ENCODE assay signal across 25 mouse cellular contexts in the genomic region with DNA sequence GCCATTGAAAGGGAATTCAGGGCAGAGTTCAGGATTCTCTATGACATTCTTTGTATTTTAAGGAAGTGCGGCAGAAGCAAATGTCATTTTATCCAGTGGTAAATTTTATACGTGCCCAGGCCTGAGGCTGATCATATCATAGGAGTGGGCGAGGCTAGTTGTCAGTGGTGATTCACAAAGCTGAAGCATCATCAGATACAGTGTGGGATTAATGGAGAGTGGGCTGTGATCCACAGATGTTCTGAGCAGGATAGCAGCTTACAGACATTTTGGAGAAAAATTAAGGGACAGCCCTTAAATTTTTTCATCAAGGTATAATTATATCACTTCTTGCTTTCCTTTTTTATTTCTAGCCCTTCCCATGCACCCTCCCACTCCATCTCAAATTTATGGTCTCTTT. TPM values are rescaled to one million over a fixed set of nuclear protein-coding genes. Genes with fewer than 3 reads are reported as not detected.
"Had no signal": no experiment of that assay in that cellular context is flagged by ENCODE, and none has a peak within 500 bp of the region (broad histone marks: within the 10 kb centered on the region; RNA-seq: fewer than 3 reads in every experiment).

No protein-coding gene starts in this region.

- ATAC-seq: hindbrain, embryonic 16.5 days; inflammation-experienced regulatory T-cells, adult 6 months; intestine, embryonic 15.5 days; intestine, postnatal 0 days had no signal

- H3K4me2 ChIP-seq: heart, embryonic 12.5 days; hindbrain, embryonic 12.5 days; hindbrain, embryonic 14.5 days; intestine, embryonic 15.5 days; limb, embryonic 12.5 days; liver, embryonic 11.5 days had no signal

- H3K9ac ChIP-seq: heart, embryonic 12.5 days; hindbrain, embryonic 12.5 days; hindbrain, embryonic 14.5 days; intestine, embryonic 15.5 days; limb, embryonic 12.5 days had no signal

- H3K27me3 ChIP-seq: hindbrain, embryonic 12.5 days had no signal

- H3K4me3 ChIP-seq: gastrocnemius, adult 2 months; heart, embryonic 10.5 days; heart, embryonic 12.5 days; hindbrain, embryonic 10.5 days; hindbrain, embryonic 12.5 days; intestine, embryonic 15.5 days; left cerebral cortex, adult 2 months; limb, embryonic 10.5 days; limb, embryonic 12.5 days had no signal

- H3K4me1 ChIP-seq: intestine, embryonic 15.5 days had no signal

- DNase-seq: gastrocnemius, adult 2 months; gastrocnemius, postnatal 10 days; gastrocnemius, postnatal 25 days; heart, adult 18-20 months; heart, postnatal 10 days; heart, postnatal 4 days; kidney, adult 18-20 months; kidney, adult 8-10 months; kidney, postnatal 10 days had no signal

- H3K36me3 ChIP-seq: heart, embryonic 10.5 days; heart, embryonic 12.5 days; hindbrain, embryonic 10.5 days; hindbrain, embryonic 12.5 days; intestine, embryonic 15.5 days; limb, embryonic 10.5 days; limb, embryonic 12.5 days had no signal

- H3K9me3 ChIP-seq: hindbrain, embryonic 12.5 days; intestine, embryonic 15.5 days; limb, embryonic 10.5 days; limb, embryonic 12.5 days had no signal

- H3K27ac ChIP-seq: gastrocnemius, adult 2 months; heart, embryonic 10.5 days; hindbrain, embryonic 10.5 days; hindbrain, embryonic 12.5 days; hindbrain, embryonic 14.5 days; intestine, embryonic 15.5 days; left cerebral cortex, adult 2 months; limb, embryonic 10.5 days; limb, embryonic 12.5 days had no signal

RNA-seq across cellular contexts. Expression of gene C2cd4b, which starts 24.2 kb away (rescaled TPM):
- total RNA-seq: gastrocnemius, adult 2 months; granulocyte monocyte progenitor cell, adult 5-6 weeks had no signal
- polyA plus RNA-seq: inflammation-experienced regulatory T-cells, adult 6 months; liver, embryonic 11.5 days had no signal

RNA-seq across cellular contexts. Expression of gene C2cd4a, which starts 48.7 kb away (rescaled TPM):
- total RNA-seq: gastrocnemius, adult 2 months; granulocyte monocyte progenitor cell, adult 5-6 weeks; heart, adult 18-20 months; heart, adult 8-10 months; heart, postnatal 10 days; heart, postnatal 25 days; heart, postnatal 4 days had no signal
- polyA plus RNA-seq: hindbrain, embryonic 10.5 days; hindbrain, embryonic 12.5 days; inflammation-experienced regulatory T-cells, adult 6 months had no signal
